Mouse (Mus musculus) heart, adult 8-10 months (tissue): ENCODE results near the gene Ano6. TPM values are rescaled to one million over a fixed set of nuclear protein-coding genes. Genes with fewer than 3 reads are reported as not detected.

ENCODE experiments used
- DNase-seq: peaks from one replicate; pipeline ENCODE4 v3.0.0; 2022; ENCODE audit warnings: low spot score
- microRNA-seq: library from miRNA; unstranded; fragments of <30 nt; microRNA quantifications from one replicate; pipeline ENCODE4 v1.2.0, GENCODE M21; 2022
- total RNA-seq, 4 experiments: library from RNA; stranded (reverse); gene quantifications; 2 replicates each; pipeline ENCODE4 v1.2.4; 2022

The Ano6 gene
- total RNA-seq, 4 experiments from 2014 or later = 17.7 to 21.2 (median 19.1) TPM

DNA sequence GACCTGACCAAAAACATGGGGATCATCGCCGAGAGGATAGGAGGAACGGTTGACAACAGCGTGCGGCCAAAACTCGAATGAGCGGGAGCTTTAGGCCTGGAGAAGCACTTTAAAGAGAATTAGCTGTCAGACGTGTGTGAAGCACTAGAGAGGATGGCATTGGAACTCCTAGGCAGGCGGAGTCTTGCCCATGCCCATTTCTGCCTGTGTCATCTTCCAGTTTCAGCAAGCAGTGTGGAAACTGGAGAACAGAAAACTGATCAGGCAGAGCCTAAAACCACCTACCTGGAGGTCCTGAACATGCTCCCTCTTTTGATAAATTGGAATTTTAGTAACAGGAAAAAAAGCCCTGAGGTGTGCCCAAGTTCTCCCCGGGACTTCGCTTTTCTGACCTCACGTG is 182.0 kb downstream of the Ano6 start:
- DNase-seq = no peak

- DNase-seq = no peak
Measured at GRCm38 (mm10) chr15:95974021-95974597, 183.5 kb downstream of the Ano6 start.

DNA sequence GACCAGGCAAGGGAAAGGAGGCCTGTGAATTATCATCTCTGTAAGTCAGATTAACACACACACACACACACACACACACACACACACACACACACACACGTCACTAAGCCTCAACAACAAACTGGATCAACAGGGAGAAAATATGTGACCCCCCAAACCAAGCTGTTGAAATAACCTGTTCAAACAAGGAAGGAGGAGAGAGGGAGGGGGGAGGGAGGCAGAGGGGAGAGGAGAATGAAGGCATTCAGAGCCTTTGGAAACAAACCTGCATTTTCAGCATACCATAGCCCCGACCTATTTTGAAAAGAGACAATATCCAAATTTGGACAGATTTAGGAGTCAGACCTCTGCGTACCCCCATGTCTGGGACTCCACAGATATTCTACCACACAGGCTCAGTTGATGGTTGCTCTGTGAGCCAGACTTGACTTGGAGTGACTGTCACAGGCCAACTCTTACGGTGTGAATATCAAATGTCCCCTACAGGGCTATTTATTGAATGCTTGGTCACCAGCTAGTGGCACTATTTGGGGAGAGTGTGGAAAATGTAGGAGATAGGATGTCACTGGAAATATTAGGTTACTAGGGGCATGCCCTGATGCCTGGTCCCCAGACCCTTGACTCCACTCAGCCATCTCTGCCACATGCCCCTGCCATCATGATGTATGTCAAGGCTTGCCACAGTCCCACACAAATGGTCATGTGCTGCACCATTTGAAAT is 185.7 kb downstream of the Ano6 start:
- no peak for DNase-seq

- DNase-seq = no peak
Measured at GRCm38 (mm10) chr15:95977169-95977938, 186.7 kb downstream of the Ano6 start.

DNA sequence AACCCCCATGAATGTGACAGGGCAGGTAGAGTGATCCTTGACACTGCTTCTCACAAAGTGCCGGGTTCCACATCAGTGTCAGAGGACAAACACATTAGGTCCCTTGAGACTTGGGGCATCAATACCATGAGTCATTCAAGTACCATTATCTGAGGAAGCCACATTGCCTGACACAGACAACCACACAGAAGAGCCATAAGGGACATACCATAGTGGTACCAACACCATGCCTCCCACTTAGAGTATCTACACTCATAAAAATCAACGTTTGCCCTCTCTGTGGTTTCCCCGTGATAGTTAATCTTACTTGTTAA is 187.3 kb downstream of the Ano6 start:
- DNase-seq = no peak

DNA sequence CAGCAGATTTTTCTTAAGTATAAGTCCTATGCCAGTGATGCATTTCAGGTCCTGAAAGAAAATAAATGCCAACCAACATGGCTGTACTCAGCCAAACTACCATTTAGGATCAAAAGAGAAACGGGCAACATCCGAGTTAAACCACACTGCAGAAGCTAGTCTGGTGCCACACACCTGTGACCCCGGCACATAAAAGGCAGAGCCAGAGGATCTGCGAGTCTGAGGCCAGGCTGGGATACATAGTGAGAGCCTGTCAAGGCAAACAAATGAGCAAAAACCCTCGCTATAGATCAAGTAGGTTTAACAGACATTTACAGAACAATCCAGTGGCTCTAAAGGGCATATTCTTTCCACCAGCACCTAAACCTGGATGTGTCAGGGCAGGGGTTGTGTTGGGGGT is 190.0 kb downstream of the Ano6 start:
- DNase-seq = no peak

GRCm38 (mm10) chr15:95987916-95988315 is 197.3 kb downstream of the Ano6 start:
- DNase-seq = no peak

DNA sequence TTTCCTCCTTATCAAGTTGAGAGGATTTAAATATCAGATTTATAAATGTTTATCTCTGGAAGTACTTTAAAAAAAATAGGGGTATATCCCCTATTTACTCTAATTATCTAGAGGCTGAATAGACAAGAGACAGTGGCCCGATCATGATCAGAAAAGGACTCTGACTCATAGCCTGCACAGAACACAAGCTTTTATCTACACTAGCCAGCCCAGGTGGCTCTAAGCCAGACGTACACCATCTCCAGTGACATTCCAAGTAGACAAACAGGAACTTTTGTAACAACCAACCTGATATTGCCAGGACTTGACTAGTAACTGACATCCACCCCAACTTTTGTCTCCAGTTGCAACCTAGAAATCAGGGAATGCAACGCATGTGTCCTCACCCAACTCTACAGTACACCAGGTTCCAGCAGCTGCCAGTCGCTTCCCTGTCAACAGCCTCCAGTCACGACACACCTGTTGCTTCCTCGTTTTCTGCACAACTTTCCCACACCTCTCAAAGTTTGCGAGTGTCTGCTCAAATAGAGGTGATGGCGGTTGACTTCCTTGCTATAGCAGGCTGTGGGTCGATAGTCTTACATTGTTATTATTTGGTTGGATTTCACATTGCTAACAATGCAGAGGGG is 199.0 kb downstream of the Ano6 start:
- no peak for DNase-seq

DNA sequence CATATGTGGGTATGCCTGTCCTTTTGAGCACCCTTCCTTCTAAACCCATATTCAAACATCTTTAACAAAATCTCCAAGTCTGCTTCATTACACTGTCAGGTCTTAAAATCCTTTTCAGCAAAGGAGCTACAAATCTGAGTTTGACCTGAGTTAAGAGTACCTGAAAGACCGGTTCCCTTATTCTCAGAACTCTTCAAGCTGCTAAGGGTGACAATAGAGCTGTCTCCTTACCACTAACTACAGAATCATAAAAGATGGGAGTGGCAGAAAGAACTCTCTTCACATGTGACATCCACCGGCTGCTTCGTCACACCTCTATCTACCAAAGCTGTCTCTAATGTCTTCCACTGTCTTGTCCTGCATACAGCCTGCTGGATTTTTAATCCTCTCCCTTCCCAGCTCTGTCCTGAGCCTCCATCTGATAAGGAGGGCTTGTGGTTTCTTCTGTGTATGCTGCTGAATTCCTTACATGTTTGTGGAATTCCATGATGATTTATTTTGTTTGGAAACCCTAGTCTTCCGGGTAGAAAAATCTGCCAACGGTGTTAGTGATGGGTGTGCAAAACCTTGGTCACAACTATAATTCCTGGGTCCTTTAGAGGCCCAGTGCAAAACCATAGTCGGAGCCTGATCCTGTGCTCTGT is 212.4 kb downstream of the Ano6 start:
- no peak for DNase-seq

DNA sequence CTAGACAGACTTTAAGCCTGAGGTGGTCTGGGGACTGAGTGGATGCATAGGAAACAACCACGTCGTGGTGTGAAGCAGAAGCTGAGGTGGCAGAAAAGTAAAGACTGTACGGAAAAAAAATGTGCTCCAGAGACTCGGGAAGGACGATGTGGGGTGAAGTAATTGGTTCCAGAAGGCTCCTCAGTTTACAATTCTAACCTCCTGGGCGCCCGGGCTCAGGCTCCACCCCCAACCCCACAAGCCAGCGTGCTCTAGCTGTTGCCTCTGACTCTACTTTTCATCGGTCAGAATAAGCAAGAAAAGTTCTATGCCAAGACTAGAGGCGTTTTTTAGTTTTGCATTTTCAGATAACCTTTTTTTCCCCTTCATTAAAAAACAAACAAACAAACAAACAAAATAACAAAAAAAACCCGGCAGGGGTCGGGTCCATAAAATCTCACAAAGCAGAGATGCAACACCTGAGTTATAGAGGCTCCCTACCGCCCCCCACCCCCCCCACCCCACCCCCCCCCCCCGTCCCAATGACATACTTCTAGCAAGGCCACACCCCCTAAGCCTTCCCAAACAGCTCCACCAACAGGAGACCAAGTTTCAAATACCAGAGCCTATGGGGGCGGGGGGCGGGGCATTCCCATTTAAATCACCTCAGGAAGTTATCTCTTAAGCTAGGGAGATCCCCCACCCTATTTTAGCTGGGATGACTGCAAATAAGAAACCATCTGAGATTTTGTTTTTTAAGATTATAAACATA is 221.2 kb downstream of the Ano6 start:
- no peak for DNase-seq

- DNase-seq = no peak
Measured at GRCm38 (mm10) chr15:96012391-96012775, 221.7 kb downstream of the Ano6 start.

DNA sequence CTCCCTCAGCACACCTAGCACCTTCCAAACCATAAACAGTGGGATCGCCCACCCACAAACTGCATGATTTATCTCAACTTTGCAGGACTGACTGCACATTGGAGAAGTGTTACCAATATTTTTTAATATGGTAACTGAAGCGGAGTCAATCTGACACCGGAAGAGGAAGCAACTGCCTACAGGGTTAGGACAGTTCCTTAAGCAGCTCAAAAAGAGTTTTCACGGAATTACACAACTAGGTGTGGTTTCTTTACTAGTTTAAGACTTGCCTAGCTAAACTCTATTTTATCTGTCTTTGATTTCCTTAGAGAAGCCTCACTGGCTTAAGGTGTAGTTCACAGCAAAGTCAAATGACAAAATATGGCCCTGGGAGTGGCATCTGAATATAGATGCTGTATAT is 223.9 kb downstream of the Ano6 start:
- DNase-seq = no peak

DNA sequence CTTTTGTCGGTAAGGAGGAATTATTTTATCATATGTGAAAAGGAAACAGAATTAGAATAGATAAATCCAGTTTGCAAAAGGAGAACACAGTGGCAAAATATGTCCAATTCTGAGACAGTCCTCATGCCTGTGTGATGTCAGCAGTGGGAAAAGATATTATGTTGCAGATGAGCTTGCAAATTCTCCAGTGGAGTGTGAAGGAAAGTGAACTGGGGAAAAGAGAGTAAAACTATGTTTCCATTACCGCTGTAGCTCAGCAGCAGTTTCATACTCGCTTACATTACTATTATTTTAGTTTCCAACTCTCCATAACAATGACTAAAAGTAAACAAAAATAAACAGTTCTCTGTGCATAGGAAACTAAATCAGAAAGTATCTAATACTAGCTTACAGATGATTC is 229.8 kb downstream of the Ano6 start:
- no peak for DNase-seq

- DNase-seq = peak; percentile 6
Measured at GRCm38 (mm10) chr15:96021506-96021905, 230.9 kb downstream of the Ano6 start.

Small RNA genes lying within 50 kb of the gene (microRNA-seq; reads per million reads assigned to microRNA genes)
- gene Gm25070 = not detected

Other genes starting within 250 kb of the Ano6 start
- not detected for gene Dbx2, start 134.9 kb upstream of the Ano6 start, total RNA-seq